Mouse (Mus musculus): ENCODE results near the gene Pkhd1. TPM values are rescaled to one million over a fixed set of nuclear protein-coding genes. Genes with fewer than 3 reads are reported as not detected.
"Not testable (repeated sequence)": the region's sequence is repeated elsewhere in the genome, so short reads cannot be mapped to it uniquely, and the experiment has no call there.

The Pkhd1 gene
- polyA plus RNA-seq, 1 experiment from 2014 or later, result 58.4 TPM

- TF ChIP-seq CTCF (IDR thresholded peaks at IDR 0.05), result no peak
- DNase-seq (ENCODE audit: low read depth, low spot score) (no peak), ATAC-seq (no peak)
- in situ Hi-C loops (cut with MboI; ENCODE audit: low pct_unique_long_range_greater_than_20kb), result no loop called here
- H3K27me3 ChIP-seq, result no peaks in the 10 kb centered on the region
- POLR2A ChIA-PET, result no interaction called here
- CTCF ChIA-PET, result interaction anchor here (2.2 kb wide), 1 partner anchor 14 kb away, joined by 10 read pairs; no protein-coding TSS in a partner anchor
Measured at GRCm38 (mm10) chr1:20498965-20499364, 118.9 kb downstream of the Pkhd1 start.

DNA sequence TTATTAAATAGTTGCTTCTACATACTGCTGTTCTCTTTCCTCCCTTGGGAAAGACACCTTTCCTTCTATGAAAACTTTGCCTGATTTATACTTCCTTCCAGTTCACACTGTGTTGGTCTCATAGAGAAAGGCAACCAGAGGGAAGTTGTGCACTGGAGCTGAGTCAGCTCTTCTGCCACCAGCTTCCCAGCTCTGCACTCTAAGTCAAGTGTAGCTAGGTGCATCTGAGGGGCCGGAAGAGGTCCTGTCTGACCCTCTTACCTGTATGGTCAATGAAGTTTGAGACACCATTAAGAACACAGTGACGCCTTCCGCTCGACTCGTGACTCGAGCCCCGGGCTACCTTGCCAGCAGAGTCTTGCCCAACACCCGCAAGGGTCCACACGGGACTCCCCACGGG is 131.8 kb downstream of the Pkhd1 start:
- in situ Hi-C loops (cut with MboI; ENCODE audit: low pct_unique_long_range_greater_than_20kb), result no loop called here
- DNase-seq (ENCODE audit: low read depth, low spot score) (no peak), ATAC-seq (no peak)
- no peaks in the 10 kb centered on the region for H3K27me3 ChIP-seq
- CTCF ChIA-PET, result interaction anchor here (1.3 to 2.5 kb wide), 2 partner anchors 12 to 17 kb away, joined by 3 to 10 read pairs; no protein-coding TSS in a partner anchor
- POLR2A ChIA-PET, result no interaction called here
- TF ChIP-seq CTCF (IDR thresholded peaks at IDR 0.05), result no peak

DNA sequence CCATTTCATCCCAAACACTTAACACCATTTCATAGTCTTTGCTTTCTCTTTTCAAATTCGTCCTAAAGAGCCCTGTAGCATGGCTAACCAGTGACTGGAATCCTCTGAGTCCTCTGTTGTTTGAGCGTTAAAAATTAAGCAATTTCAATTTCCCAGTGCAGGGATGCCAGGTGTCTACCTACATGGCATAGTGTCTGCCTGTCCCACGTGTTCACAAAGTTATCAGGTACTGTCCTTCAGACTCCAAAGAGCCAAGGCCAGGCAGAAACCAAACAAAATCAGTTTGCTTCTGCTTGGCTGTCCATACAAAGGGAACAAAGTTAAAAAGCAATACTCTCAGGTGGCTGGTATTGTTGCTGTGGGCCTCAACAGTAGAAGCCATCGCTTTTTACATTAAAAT is 136.0 kb downstream of the Pkhd1 start:
- ChIA-PET CTCF (interaction anchor here (1.3 kb wide), 1 partner anchor 14 kb away, joined by 4 read pairs; no protein-coding TSS in a partner anchor), POLR2A (no interaction called here)
- in situ Hi-C loops (cut with MboI; ENCODE audit: low pct_unique_long_range_greater_than_20kb), result no loop called here
- DNase-seq (ENCODE audit: low read depth, low spot score), result no peak
- TF ChIP-seq CTCF (IDR thresholded peaks at IDR 0.05), result no peak
- no peak for ATAC-seq
- no peaks in the 10 kb centered on the region for H3K27me3 ChIP-seq

GRCm38 (mm10) chr1:20478695-20479094 is 139.2 kb downstream of the Pkhd1 start:
- ChIA-PET CTCF (interaction anchor here (1.2 kb wide), 1 partner anchor 17 kb away, joined by 4 read pairs; no protein-coding TSS in a partner anchor), POLR2A (no interaction called here)
- no peak for ATAC-seq
- in situ Hi-C loops (cut with MboI; ENCODE audit: low pct_unique_long_range_greater_than_20kb), result no loop called here
- H3K27me3 ChIP-seq, result no peaks in the 10 kb centered on the region
- no peak for TF ChIP-seq CTCF (IDR thresholded peaks at IDR 0.05)
- DNase-seq (ENCODE audit: low read depth, low spot score), result no peak

DNA sequence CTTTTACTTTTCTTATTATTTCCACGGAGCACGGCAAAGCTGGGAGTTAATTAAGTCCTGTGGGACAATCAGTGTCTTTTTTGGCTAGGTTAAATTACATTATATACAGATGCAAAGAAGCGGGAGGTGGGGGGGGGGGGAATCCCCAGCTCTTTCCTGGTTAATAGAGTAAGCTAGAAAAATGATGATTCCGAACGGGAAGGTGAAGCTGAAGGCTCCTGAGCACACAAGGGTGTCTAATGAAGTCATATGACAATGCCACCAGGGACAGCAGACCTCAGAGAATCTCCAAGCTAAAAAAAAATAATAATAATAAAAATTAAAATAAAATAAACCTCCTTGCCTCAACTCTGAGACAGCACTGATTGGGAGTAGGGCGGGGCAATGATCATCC is 139.6 kb downstream of the Pkhd1 start:
- TF ChIP-seq CTCF (IDR thresholded peaks at IDR 0.05), result no peak
- POLR2A ChIA-PET, result no interaction called here
- H3K27me3 ChIP-seq, result no peaks in the 10 kb centered on the region
- ATAC-seq (no peak), DNase-seq (ENCODE audit: low read depth, low spot score) (no peak)
- in situ Hi-C loops (cut with MboI; ENCODE audit: low pct_unique_long_range_greater_than_20kb), result no loop called here
- CTCF ChIA-PET, result interaction anchor here (1.2 kb wide), 1 partner anchor 17 kb away, joined by 4 read pairs; no protein-coding TSS in a partner anchor

DNA sequence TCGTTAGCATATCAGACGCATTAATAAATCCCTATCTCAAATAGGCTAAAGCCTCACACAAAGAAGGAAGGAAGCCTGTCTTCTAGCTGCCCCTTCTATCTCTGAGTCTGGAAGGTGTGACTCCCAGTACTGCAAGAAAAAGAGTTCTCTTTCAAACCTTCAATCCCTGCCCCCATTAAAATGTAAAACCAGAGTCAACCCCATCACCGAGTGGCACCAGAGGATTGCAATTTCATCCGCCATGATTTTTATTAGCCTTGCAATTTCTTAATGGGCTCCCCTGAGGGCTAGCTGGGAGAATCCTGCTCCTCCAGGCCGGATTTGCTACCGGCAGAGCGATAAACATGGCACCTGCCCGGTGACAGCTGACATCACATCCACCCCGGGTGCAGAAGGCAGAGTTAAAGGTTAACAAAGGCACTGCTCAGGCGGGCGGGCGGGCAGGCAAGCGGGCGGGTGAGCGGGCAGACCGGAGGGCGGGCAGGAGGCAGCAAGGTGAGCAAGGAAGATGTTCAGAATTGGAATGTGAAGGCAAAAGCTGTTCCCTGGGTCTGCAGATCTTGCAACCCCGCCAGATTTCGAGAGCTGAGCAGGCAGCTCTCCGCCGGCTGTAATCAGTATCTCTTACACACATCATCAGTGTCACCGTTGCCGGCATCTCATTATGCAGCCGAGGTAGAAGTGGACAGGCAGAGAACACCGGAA is 140.2 kb downstream of the Pkhd1 start:
- no peak for TF ChIP-seq CTCF (IDR thresholded peaks at IDR 0.05)
- in situ Hi-C loops (cut with MboI; ENCODE audit: low pct_unique_long_range_greater_than_20kb), result no loop called here
- ATAC-seq, result no peak
- POLR2A ChIA-PET, result no interaction called here
- CTCF ChIA-PET, result interaction anchor here (1.2 kb wide), 1 partner anchor 16 kb away, joined by 4 read pairs; no protein-coding TSS in a partner anchor
- no peaks in the 10 kb centered on the region for H3K27me3 ChIP-seq
- no peak for DNase-seq (ENCODE audit: low read depth, low spot score)

GRCm38 (mm10) chr1:20470770-20471169 is 147.1 kb downstream of the Pkhd1 start:
- in situ Hi-C loops (cut with MboI; ENCODE audit: low pct_unique_long_range_greater_than_20kb), result no loop called here
- DNase-seq (ENCODE audit: low read depth, low spot score) (peak; percentile 20), ATAC-seq (peak; percentile 71)
- POLR2A ChIA-PET, result no interaction called here
- H3K27me3 ChIP-seq, result no peaks in the 10 kb centered on the region
- CTCF ChIA-PET, result no interaction called here
- no peak for TF ChIP-seq CTCF (IDR thresholded peaks at IDR 0.05)

DNA sequence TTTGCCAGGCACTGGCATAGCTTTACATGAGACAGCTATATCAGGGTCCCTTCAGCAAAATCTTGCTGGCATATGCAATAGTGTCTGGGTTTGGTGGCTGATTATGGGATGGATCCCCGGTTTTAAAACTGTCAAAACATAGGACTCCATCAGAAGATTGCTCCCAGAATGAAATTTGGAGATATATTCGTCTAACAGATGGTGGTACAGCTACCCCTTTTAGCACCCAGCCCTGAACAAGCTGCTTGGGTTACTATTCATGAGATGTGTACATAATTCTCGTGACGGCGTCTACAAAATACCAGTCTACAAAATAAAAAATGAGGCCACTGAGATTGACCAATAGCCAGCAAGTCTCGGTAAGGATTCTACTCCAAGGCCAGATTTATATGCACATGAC is 147.5 kb downstream of the Pkhd1 start:
- ChIA-PET POLR2A (no interaction called here), CTCF (no interaction called here)
- H3K27me3 ChIP-seq, result no peaks in the 10 kb centered on the region
- TF ChIP-seq CTCF (IDR thresholded peaks at IDR 0.05), result no peak
- DNase-seq (ENCODE audit: low read depth, low spot score) (no peak), ATAC-seq (no peak)
- in situ Hi-C loops (cut with MboI; ENCODE audit: low pct_unique_long_range_greater_than_20kb), result no loop called here

DNA sequence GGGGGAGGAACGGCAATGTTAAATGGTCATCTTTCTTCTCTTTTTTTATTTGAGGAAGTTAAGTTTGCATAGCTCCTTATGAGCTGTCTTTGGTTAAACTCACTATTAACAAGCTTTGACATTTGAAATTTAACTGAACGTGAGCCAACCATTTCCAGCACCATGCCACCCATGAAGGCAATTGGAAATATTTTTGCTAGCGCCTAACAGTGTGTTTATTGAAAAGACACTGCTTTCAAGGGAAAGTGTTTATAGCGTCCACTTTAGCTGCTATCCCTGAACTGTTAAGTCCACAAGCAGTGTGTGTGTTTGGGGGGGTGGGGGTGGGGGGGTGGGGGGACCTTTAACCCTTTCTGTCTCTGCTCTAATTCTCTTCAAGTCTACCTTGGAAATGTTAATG is 151.4 kb downstream of the Pkhd1 start:
- no peak for TF ChIP-seq CTCF (IDR thresholded peaks at IDR 0.05)
- no peak for DNase-seq (ENCODE audit: low read depth, low spot score)
- in situ Hi-C loops (cut with MboI; ENCODE audit: low pct_unique_long_range_greater_than_20kb), result no loop called here
- no peaks in the 10 kb centered on the region for H3K27me3 ChIP-seq
- CTCF ChIA-PET, result interaction anchor here (1.0 to 1.3 kb wide), 3 partner anchors 13 to 155 kb away, joined by 3 read pairs; no protein-coding TSS in a partner anchor
- POLR2A ChIA-PET, result no interaction called here
- ATAC-seq, result no peak

- DNase-seq (ENCODE audit: low read depth, low spot score) (no peak), ATAC-seq (no peak)
- in situ Hi-C loops (cut with MboI; ENCODE audit: low pct_unique_long_range_greater_than_20kb), result no loop called here
- ChIA-PET POLR2A (interaction anchor here (1.0 kb wide), 1 partner anchor 40 kb away, joined by 3 read pairs; no protein-coding TSS in a partner anchor), CTCF (no interaction called here)
- no peaks in the 10 kb centered on the region for H3K27me3 ChIP-seq
- TF ChIP-seq CTCF (IDR thresholded peaks at IDR 0.05), result no peak
Measured at GRCm38 (mm10) chr1:20454621-20455020, 163.2 kb downstream of the Pkhd1 start.

- in situ Hi-C loops (cut with MboI; ENCODE audit: low pct_unique_long_range_greater_than_20kb), result no loop called here
- H3K27me3 ChIP-seq, result no peaks in the 10 kb centered on the region
- ChIA-PET POLR2A (interaction anchor here (0.7 kb wide), 1 partner anchor 11 kb away, joined by 5 read pairs; no protein-coding TSS in a partner anchor), CTCF (interaction anchor here (1.1 to 2.8 kb wide), 8 partner anchors 10 to 98 kb away, joined by 3 to 11 read pairs (median 4); no protein-coding TSS in a partner anchor)
- no peak for ATAC-seq
- no peak for DNase-seq (ENCODE audit: low read depth, low spot score)
- TF ChIP-seq CTCF (IDR thresholded peaks at IDR 0.05), result peak; percentile 50
Measured at GRCm38 (mm10) chr1:20450074-20450473, 167.8 kb downstream of the Pkhd1 start.

DNA sequence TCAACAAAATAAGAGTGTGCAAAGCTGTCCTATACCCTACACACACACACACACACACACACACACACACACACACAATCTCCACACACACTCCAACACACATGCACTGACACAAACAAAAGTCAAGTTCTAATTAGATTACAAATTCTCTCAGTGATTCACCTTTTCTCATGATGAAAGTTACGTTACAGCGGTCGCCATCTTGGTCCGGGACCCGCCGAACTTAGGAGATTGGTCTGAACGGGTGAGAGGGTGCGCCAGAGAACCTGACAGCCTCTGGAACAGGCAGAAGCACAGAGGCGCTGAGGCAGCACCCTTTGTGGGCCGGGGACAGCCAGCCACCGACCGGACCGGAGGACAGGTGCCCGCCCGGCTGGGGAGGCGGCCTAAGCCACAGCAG is 185.8 kb downstream of the Pkhd1 start:
- CTCF ChIA-PET, result interaction anchor here (0.6 kb wide), 1 partner anchor 14 kb away, joined by 3 read pairs; no protein-coding TSS in a partner anchor
- DNase-seq (ENCODE audit: low read depth, low spot score); in situ Hi-C loops (cut with MboI; ENCODE audit: low pct_unique_long_range_greater_than_20kb); ATAC-seq; H3K27me3 ChIP-seq: not testable (repeated sequence)
- POLR2A ChIA-PET, result interaction anchor here (0.6 kb wide), 1 partner anchor 8 kb away, joined by 3 read pairs; no protein-coding TSS in a partner anchor

All from Patski (cell line).